Mouse (Mus musculus) ovary, postnatal 10 days (tissue): ENCODE measurements around the gene Slc35d1.
A peak's percentile ranks its signal among the peaks of the same experiment; 100 is the strongest.
"Not testable (repeated sequence)": the region's sequence is repeated elsewhere in the genome, so short reads cannot be mapped to it uniquely, and the experiment has no call there.

Experiments
- DNase-seq: peaks from one replicate; pipeline ENCODE4 v3.0.0; 2022; ENCODE audit warnings: low spot score

Slc35d1 gene

DNA sequence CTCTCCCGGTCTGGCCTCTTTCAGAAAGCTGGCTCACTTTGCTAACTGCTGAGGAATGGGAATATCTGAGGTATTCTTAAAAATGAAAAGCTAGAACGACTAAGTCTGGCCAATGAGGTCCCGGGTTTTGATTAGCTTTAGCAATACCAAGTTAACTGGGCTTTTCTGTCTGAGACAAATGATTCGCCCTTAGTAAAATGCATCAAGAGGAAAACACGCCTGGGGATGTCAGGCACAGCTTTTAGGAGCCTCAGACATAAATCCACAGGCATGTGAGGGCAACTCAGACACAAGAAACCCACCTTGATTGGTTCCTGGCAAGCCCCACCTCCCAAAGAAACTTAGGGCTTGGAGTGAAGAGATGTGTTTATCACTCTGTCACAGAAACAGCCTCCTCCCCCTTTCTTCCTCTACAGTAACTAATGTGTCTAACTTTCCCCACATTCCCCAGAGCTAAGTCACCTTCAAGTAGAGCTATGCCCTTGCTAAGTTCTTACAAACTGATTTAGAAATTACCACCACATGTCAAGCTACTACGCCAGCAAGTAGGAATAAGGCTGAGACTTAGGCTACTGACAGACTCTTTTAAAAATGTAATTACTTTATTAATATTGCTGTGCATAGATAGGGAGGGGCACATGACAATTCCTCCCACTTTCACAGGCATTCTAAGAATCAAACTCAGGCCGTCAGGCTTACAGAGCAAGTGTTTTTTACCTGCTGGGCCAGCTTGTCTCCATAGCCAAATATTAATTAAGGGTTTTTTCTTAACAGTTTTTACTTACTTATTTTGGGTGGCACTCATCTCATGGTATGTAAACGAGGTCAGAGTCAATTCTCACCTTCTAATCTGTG, 26.0 kb downstream of the Slc35d1 start:
- DNase-seq: no peak

DNA sequence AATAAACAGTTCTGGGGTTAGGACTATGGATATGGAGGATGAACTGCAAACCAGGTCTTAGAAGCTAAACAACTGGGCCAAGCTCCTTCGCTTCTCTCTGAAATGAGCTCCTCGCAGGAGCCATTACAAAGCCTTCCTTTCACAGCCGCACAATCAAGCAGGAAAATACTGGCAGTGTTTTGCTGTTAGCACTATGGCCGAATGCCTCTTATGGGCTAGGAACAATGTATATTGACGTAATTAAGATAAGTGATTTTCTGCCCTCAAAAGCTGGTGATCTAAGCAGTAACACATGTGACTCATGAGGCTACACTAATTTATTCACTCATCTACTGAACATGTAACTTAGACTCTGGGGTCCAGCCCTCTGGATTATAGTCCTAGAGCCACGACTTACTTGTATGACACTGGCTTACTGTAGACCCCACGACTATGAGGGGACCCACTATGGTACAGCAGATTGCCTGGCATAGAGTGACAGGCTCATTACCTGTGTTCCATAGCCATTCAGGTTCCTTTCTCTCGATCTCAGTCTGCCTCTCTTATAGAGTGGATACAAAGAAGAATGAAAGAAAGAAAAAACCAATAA, 34.6 kb downstream of the Slc35d1 start:
- no peak for DNase-seq

DNA sequence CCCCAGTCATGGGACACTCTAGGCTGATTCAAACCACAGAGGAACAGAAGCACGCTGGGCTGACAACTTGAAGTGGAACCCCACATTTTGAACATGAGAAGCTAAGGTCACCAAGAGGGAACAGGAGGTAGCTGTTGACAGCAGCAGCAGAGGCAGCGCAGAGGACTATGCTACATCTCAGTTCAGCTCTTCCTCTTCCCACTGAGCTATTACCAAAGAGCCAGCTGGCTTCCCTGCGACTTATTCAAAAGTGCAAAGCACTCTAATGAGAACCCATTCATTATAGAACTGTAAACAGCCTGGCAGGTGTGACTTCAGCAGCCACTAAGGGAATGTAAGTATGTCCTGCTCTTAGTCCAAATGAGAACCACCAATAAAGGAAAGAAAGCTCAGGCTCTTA, 35.4 kb downstream of the Slc35d1 start:
- no peak for DNase-seq

DNA sequence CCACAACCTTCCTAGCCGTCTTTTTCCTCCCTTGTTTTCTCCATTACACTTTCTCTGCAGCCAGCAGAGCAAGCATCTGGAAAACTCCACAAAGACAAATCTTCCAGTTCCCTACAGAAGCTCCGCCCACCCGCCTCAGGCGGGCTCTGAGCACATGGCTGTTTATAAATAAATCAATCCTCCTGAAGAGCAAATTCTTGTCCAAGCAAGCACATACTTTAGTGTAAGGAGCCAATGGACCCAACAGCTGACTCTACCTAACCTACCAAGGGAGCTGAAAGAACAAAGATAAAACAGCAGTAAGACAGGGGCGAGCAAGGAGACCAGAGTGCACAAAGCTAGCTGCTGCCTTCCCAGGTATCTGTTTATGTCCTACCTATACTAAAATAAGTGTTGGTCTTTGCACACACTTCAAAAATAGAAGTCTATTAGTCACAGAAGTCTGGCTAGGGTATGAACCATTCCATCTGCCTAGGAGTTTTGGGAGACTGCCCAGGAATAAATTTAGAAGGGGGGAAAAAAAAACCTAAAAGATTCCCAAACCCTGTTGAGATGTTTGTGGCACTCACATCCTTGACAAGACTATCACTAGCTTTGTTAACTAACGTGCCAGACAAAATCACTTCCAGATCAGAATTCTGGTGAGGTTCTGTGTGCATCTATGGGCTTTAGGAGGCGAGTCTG, 36.2 kb downstream of the Slc35d1 start:
- DNase-seq: no peak

DNA sequence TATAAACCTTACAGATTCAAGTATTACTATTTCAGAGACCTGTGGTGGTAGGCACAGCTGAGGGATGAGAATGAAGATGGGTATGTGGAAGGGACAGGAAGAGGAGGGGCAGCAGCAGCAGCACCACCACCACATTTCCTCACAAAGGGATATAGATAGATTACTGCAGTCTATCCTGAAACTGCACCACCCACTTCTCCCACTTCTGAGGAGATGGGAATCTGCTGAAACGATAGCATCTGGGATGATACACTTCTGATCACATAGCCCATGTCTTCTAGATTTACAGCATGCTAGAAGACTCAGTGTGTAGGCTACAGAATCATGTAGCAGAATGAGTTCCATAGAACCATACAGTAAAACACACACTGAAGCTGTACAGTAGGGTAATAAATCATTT, 37.3 kb downstream of the Slc35d1 start:
- no peak for DNase-seq

DNA sequence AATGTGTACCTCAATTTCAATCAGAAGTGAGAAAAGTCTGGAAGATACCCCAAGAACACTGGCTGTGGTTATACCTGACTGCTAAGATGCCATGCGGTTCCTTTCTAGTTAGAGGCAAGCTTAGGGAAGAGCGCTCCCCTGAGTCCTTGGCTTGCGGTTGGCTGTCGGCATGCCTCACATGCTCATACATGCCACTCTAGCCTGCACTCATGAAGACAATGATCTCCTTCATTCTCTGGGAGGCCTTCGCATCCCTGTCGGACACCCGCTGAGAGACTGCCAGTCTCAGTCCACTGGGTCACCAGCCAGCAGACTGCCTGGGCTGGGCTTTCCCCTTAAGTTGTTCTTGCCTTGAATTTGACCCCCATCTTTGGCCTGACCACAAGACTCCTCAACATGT, 41.0 kb downstream of the Slc35d1 start:
- no peak for DNase-seq

DNA sequence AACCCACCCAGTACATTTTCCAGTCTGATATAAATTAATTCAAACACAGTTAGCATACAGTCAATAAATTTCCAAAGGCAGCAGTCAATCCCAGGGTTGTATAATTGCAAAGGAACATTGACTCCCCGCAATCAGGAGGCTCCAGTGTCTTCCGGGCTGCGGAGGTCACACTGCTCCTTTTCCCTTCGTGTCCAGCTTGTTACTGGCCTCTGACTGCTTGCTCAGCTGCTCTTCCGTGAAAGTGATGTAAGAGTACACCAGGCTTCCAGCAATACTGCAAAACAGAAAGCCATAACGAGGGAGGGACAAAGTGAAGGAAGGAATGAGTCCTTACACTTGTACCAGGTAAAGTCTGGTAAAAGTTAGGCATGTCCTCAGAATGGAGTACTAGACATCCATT, 41.5 kb downstream of the Slc35d1 start:
- DNase-seq: no peak

DNA sequence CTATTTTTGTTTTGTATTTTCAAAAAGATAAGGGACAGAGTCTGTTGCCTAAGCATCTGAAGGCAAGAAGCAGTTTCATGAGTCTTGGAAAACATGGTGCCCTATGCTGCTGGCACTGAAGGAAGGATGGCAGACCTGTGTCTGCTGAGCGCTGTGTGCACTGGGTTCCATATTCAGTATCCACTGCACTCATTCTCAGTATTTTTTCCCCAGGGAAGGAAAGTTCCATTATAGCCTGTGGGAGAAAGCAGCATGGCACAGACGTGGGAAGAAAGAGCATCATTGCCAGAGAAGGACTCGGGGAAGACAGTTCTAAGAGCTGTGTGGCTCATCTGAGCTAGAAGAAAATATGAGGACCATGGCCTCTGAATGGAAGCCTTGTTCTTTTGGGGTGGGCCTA, 43.7 kb downstream of the Slc35d1 start:
- no peak for DNase-seq

DNA sequence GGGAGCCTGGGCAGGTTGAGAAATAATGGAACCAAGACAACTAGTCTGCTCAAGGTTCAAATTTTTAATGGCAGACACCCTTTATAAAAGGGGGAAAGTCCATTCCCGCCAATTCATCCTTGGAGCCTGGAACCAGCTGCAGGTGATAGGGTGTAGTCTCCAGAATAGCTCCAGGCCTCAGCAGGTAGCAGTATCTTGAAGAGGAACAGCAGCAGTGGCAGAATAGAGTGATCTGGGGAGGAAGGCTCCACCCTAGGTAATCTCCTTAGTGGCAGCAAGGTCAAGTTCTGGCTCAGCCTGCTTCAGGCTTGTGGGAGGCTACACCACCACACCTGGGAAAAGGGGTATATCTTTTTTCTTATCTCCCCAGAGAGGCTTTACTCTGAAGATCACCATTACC, 48.8 kb downstream of the Slc35d1 start:
- not testable (repeated sequence) for DNase-seq

DNA sequence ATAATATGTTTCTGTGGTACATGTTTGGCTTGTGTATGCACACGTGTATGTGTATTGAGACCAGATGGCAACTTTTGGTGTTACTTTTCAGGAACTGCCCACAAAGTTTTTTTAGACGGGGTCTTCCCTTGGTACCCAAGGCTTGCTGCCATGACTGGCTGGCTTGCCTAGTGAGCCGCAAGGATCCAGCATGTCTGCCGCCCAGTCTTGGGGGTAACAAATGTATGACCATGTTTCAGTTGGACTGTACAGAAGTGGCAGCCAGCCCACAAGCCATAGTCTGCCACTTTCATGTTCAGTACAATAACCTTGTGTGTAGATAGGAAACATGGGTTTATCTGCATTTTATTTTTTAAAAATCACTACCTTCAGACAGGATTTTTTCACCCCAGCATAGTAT, 56.2 kb downstream of the Slc35d1 start:
- no peak for DNase-seq

DNA sequence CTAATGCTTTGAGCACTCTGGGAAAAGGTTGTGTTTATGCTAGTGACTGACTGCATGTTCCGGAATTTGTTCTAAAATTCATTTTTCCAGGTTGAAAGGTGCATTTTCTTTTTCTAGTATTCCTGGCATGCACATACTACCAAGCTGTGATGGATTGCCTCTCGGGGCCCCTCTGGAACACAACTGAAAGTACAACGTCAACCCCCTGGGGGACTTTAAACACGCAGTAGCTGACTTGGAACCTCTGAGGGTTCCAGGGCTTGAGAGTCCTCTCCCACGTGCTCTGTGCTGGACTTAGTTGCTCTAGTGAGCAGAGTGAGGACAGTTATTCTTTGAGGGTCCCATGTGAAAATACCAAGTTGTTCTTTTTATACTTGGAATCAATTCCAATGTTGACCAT, 63.0 kb downstream of the Slc35d1 start:
- DNase-seq: no peak

DNA sequence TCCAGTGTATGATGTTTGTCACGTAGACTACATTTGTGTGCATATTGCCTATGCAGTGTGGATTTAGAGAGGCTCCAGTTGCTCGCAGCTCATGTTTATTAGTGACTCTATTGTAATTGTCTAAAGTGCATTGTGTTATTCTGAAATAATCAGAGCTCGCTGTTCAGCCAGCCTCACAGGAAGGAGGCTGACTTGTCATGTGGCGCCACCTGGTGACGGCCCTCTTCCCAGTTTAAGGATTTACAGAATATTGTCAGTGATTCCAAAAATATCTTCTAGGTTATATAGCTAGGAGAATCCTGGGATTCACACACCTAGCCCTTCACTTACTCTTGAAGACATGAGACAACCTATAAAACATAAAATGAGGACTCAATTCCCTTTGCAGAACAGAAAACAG, 68.6 kb downstream of the Slc35d1 start:
- DNase-seq: peak; percentile 42

DNA sequence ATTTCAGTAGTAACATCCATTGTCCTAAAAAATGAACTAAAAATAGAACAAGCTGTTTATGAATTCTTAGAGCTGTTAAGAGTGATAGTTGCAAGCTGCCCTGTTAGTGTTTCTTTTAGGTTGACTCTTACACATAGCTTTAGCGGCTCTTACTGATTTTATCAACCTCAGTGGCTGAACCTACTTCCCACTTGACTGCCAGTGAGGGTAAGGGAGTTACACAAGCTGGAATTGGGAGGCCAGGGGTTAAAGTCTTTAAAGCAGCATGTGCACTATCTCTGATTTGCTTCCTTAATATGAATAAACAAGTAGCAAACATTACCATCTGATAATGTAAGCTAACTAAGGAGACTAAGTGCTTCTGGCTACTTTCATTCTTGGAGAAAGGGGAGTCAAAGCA, 78.0 kb downstream of the Slc35d1 start:
- no peak for DNase-seq

DNA sequence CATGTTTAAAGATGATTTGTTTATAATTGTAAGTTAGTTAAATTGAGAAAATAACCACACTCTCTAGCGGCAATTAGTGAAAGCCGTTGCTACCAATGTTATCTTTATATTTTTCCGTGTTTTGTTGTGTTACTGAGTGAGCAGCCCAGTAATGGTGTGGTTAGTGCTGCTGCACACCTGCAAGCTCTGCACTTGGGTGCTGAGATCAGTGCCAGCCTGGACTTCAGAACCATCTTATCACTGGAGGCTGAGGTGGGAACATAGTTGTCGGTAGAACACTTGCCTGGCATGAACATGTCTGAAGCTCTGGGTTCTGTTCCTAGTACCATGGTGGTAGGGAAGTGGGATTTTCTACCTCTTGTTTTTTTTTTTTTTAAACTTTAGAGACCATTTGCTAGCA, 88.4 kb downstream of the Slc35d1 start:
- DNase-seq: no peak

DNA sequence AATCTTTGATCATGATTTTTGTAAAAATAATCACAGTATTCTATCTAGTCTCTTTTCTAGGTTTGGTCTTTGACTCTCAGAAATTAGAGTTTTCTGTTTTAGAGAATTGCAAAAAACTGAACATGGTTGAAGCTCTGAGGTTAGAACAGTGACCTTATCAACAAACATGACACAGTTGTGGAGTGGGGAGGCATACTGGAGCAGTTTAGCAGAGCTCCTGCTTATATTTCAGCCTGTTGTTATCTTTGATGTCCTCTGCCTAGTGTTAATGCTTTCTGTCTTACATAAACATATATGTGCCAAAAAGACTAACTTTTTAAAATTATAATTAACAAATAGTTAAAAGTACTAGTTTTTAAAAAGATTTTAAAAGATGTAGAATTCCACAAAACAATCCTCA, 91.4 kb downstream of the Slc35d1 start:
- DNase-seq: no peak

DNA sequence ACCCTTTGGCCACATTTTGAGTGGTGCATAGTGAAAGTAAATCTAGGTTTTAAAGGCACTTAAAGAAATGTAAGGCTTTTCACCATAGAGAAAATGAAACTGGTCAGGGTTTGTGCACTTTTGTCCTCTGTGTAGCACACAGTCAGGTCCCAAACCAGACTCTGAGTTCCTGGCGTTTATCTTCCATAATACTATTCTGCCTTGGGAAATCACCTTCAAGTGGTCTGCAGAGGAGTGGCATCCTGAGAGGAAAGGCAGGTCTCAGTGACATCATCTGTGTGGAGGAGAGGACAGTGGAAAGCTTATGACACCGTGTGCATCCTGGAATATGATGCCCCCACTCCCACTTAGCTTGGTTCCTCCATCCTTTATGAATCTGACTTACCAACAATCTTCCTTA, 91.9 kb downstream of the Slc35d1 start:
- DNase-seq: no peak

DNA sequence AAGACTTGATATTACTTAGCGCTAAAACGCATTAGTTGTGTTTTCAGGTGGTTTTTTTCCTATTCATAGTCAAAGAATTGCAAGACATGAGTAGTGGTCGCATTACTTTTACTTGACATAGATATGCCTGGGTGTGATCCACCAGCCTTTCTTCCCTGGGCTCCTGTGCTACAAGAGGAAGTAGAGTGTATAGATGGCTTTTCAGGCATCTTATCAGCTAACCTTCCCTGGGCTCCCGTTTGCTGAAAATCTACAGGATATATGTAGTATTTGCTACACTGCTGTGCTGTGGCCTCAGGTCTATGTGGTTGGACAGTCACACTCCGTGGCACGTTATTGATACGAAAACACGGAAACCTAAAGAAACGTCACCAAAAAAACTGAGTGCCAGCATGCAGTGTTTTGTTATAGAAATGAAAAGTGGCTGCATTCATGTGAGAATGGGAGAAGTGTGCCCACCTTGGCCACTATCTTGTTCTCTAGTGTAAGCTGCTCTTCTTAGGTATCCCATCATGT, 94.0 kb downstream of the Slc35d1 start:
- DNase-seq: no peak
